Mouse (Mus musculus) CH12F3 (cell line): ENCODE measurements around the gene Kctd11.
"Not testable (repeated sequence)": the region's sequence is repeated elsewhere in the genome, so short reads cannot be mapped to it uniquely, and the experiment has no call there.

Experiments
- in situ Hi-C: fragments of 300-500 bp; cut with MboI; formaldehyde crosslinking; loops from 2 replicates; pipeline ENCODE4 v1.14.3; 2020; ENCODE audit warnings: low sequenced_read_pairs

The Kctd11 gene

DNA sequence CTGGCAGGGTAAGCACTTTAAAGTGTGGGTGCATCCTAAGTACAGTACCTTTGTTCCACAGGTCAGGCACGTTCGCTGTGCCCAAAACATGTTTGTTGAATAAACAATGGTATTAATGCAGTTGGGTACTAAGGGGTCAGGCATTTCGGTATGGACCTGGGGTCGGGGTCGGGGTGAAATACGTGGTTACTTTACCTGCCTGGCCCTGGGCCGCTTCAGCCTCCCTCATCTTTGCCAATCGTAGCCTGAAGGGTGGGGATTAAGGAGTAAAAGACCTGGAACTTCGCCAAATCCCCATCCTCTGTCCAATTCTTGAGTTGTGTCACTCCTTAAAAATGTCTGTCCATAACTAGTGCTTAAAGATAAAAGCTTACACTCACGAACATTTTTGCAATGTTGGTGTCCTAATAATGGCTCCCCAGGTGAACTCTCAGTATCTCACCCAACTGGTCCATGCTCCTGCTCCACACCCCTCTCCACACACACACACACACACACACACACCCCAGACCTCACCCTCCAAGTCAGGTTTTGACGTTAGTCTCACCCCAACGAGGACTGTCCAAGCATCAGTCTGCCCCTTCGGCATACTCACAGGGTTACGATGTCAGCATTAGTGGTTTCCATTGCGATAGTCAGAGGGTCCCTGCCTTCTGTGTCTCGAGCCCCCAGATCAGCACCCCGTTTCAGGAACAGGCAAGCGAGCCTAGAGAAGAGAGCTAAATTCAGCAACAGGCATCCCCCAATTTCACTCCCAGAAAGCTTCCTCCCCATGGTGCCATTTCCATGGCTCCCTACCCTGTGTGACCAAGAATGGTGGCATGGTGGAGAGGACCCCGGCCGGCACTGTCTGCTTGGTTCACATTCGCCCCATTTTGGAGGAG lies 823 bp upstream of the Kctd11 start:
- in situ Hi-C loops, result no loop called here

DNA sequence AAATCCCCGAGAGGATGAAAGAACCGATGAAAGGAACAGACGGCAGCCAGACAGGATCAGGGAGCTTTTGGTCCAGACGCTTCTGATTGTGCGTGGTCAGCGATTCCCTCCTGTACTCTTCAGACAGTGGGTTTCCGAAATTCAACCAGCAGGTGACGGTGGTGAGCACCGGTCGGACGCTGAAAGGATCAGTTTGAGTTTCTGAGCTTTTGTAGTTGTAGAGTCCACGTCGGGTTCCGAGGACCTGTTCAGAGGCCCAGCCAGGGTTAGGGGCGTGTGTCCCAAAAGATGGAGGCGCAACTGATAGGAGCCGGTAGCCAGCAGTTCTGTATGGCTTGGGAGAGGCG lies 727 bp downstream of the Kctd11 start:
- in situ Hi-C loops, result no loop called here

DNA sequence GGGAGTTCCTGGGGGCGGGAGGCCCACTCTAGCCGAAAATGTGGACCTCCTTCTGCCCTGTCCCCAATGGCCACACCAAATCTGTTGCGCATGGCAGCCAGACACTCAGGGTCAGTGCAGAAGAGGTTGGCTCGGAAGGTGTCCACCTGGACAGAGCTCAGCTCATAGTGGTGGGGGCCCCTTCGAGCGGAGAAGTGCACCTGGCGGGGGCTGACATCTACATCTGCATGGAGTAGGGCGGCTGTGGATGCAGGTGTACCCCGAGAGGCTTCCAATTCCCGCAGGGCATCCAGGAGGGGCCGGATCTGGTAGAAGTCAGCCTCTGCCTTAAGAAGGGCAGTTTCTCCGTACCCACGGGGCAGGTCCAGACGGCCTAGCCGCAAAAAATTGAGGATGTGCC lies 1.5 kb downstream of the Kctd11 start:
- in situ Hi-C loops, result loop anchor here (10.0 kb wide), 1 partner anchor 135 kb away; no protein-coding TSS in a partner anchor

DNA sequence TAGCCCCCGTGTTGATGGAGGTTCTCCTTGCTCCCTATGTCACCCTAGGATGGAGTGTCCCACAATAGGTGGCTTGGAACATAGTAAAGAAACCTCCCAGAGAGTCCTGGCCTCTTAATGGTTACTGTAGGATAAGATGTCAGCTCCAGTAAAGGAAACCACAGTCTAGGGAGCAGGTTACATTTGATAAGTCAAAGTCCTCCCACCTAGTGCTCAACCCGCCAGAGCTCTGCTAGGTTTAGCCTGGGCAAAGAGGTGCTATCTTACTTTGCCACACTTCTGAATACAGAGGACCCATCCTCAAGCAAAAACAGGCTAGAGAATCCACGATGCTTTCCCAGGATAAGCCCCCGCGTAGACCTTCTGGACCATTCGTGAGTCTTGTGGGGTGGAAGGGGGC lies 2.3 kb downstream of the Kctd11 start:
- in situ Hi-C loops, result loop anchor here (10.0 kb wide), 1 partner anchor 134 kb away; no protein-coding TSS in a partner anchor

DNA sequence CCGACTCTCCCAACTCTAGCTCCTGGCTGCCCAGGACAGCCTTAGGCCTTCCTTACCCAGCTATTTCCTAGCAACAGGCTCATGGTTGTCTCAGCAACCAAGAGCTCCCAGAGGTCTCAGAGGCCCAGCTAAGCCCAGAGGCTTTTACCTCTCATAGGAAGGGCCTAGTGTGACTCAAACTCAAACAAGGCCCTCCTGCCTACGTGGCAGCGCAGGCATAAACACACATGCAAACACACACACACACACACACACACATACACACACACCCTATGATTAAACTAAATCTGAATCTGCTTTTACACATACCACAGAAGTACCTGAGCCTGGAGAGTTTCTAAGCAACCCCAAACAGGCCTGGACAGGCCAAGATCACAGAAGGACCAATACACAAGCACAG lies 2.8 kb downstream of the Kctd11 start:
- in situ Hi-C loops, result loop anchor here (10.0 kb wide), 1 partner anchor 134 kb away; no protein-coding TSS in a partner anchor

DNA sequence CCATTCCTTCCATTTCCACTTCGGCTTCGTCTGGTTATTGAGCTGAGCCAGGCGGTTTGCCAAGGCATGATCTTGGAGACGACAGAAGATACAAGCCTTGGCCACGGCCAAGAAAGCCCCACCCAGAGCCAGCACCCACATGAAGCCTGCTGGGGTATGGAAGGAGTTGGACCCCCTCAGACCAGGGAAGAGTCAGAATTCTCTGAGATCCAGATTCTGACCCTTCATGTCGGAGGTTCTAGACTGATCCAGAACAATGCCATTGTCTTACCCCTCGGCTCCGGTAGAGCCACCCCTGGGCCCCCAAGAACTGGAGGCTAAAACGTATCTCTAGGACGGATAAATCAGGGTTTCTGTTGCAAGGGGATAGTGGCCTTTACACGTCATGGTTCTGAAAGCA lies 3.3 kb downstream of the Kctd11 start, which contains the start of gene Tmem95:
Gene Tmem95, minus strand, starts transcription at position 141 of the 400 bp plus-strand sequence.
- in situ Hi-C loops, result loop anchor here (10.0 kb wide), 1 partner anchor 133 kb away; no protein-coding TSS in a partner anchor

DNA sequence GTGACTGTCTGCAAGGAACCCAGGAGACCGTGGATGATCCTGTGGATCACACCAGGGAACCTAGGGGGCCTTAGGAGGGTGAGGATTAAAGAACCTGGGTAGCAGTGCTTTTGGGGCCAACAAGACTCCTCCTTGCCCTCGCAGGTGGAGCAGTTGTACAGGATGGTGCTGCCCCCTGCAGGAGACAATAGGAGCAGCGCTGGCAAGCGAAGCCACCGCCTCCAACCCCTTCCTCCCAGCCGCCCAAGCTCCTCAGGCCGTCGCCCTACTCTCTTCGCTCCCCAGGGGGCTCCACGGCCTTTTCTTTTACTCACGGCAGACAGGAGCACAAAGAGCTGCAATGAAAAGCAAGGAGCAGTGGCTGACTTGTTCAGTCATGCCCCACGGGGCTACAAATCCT lies 4.3 kb downstream of the Kctd11 start:
- in situ Hi-C loops, result loop anchor here (10.0 kb wide), 1 partner anchor 132 kb away; no protein-coding TSS in a partner anchor

DNA sequence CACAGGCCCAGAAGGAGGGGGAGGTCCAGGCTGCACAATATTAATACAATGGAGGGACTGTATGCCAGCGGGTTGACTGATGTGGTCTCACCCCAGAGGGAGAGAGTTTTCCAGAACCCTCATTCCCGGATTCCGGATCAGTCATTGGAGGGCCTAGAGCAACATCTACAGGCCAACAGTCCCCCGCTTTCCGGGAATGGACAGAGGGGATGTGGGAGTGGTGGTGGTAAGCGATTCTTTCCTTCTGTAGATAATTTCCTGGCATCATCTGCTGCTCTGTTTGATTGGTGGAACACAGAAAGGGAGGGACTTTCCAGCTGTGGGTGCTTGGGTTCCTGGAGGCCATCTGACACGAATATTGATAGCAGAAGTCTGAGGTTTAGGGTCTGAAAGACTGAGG lies 5.0 kb downstream of the Kctd11 start:
- in situ Hi-C loops, result loop anchor here (10.0 kb wide), 1 partner anchor 131 kb away; no protein-coding TSS in a partner anchor

DNA sequence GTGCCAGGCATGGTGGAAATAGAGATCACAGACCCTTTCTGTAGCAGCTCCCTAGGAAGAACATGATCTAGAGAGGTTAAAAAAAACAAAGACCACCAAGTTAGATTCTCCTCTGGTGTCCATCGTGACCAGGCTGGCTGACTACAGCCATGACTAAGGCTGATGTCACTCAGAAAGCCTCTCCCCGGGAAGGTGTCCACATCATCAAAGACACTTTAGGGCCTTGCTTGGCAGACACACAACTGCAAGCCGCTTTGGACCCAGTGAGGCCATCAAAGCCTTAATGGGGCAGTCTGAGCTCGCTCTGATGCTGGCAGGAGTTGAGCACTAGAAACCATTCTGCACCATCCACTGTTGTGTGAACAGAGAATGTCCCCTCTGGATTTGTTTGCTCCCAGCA lies 8.8 kb downstream of the Kctd11 start:
- in situ Hi-C loops, result loop anchor here (10.0 kb wide), 1 partner anchor 128 kb away; no protein-coding TSS in a partner anchor

DNA sequence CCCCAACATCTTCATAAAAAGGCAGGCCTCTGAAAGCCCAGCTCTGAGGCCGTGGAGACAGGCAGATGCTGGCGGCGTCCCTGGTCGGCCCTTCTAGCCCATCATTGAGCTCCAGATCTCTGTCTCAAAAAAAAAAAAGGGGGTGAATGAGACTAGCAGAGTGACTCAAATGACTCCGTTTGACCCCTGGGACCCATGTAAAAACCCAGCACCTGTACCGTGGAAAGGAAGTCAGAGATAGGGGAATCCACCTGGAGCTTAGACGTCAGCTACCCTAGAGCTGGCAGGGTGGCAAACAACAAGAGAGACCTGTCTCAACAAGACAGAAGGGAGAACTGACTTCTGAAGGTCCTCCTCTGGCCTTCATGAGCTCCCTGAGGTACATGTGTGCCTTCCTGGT lies 9.4 kb downstream of the Kctd11 start:
- in situ Hi-C loops, result loop anchor here (10.0 kb wide), 1 partner anchor 127 kb away; no protein-coding TSS in a partner anchor

DNA sequence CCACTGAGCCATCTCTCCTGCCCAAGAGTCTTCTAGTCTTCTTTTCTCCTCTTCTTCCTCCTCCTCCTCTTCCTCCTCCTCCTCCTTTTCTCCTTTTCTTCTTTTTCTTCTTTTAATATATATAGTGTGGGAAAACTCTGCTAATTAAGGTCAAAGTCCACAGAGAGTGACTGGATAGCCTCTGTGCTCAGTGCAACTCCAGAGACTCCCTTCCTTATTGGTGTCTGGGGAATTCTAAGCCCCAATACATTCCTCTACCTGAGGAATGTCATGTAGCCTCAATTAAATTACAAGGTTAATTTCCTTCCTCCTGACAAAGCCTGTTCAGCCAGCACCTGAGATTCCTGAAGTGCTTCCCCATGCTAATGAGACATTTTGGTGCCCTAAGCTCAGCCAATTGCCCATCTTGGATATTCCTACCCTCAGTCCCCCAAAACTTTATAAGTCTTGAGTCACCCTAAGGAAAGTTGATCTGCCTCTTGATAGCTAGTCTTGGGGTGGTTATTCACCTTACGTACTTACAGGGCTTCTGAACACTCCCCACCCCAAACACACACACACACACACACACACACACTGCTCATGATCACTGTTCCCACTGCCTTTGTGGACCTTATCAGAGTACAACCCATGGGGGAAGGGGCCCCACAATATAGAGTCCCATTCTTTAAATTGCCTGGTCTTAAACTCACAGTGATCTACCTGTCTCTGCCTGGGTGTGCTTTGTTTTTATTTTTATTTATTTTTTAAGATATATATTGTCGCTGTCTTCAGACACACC lies 10.7 kb downstream of the Kctd11 start:
- in situ Hi-C loops, result loop anchor here (10.0 kb wide), 1 partner anchor 126 kb away; no protein-coding TSS in a partner anchor

DNA sequence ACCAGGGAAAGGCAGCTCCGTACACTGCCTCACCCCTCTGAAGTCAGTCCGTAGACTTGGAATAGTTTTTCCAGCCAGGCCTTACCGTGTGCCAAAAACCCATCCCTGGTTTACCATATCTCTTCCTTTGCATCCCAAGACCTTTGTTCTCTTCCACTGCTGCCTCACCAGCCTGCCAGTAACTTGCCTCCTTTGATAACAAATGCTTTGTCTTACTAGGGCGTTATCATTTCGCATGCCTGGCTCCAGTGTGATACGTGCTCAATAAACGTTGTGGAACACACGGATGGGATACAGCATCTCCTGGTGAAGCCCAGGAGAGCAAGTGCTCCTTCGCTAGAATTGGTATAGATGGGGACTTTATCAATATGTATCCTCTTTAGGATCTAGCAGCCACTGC lies 13.9 kb downstream of the Kctd11 start:
- in situ Hi-C loops, result no loop called here

DNA sequence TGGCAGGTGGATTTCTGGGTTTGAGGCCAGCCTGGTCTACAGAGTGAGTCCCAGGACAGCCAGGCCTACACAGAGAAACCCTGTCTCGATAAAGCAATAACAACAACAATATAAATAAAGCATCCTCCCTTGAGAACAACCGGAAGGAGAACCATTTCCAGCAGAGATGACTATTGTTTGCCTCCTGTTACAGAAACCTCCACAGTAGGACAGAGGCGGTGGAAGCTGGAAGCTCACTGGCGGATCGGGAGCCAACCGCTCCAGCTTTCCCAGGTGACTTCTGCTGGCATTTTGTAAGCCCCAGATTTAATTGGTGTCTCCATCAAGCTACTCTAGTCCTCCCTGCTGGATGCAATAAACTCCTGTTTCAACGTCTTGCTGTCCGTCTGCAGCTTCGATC lies 15.6 kb downstream of the Kctd11 start:
- in situ Hi-C loops, result no loop called here

DNA sequence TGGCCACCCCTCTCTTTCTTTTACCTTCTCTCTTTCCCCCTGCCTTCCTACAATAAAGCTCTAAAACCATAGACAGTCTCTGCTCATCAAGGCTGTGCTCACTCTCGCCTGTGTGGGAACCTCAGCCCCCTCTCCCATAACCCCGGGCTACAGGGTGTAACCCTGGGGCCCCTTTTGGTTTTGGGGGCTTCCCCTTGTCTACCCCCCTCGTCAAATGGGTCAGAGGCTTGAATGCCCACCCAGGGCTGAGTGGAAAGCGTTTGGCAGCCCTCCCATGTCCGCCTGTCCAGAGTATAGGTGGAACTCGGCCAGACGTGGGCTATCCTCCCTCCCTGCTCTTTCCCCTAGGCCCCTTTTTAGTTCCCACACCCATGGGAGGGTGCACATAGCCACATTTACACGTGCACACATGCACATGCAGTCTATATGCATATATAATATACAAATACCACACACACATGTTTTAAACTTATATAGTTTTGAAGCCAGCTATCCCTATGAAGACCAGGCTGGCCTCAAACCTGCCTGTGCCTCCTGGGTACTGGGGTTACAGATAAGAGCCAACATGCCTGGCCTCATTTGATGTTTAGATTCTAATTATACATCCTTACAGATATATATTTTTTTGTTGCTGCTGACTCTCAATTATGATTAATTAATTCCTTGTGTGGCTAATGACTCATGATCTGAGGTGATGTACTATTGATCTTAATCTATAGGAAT lies 16.9 kb downstream of the Kctd11 start:
- in situ Hi-C loops, result no loop called here

DNA sequence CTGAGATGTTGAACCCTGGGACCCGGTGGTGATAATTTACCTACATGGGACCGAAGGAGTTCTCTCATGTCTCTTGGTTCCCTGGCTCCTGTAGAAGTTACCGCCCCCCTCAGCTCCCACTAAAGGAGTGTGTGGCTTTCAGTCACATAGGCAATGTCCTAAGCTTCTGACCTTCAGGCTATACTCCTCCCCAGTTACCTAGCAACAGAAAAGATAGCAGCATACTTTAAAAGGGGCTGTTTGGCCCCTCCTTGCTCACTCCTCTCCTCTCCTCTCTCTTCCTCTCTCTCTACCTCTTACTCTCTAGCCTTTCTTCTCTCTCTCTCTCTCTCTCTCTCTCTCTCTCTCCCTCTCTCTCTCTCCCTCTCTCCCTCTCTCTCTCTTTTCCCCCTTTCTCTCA lies 17.5 kb downstream of the Kctd11 start:
- in situ Hi-C loops, result not testable (repeated sequence)

DNA sequence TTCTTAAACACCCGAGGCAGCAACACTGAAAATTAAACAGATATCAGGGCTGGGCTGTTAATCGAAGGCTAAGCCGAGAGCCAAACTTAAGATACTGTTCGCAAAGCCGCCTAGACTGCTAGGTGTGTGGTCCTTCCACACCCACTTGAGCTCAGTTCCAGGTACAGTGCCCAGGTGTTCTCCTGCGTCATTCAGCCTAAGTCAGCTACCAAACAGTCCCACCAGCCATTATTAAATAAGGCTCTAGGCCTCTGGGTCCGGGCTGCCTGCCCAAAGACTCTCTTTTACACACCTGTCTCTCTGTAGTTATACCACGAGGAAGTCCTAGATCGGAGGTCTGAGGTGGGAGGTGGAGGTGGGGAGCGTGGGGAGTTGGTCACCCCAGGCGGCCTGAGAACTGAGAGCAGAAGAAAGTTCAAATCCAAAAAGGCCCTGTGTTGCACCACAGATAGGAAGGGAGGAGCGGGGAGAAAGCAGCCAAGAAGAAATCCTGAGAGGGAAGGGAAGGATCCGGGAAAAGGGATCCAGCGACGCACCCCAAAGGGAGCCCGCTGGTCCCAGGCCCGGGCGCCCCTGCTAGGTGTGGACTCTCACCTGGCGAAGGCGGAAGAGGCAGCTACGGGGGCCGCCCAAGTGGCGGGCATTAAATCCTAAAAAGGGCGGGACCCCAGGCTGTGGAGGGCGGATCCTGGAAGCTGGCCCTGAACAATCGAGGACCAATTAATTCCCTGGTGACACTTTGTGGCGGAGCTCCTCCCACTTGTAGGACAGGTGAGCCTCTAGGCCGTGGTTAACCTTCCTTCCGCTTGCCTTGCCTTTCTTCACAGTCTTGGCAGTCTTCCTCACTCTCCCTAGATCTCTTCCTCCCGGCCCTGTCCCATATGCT lies 22.9 kb downstream of the Kctd11 start, which contains the start of gene Tnk1:
Gene Tnk1, minus strand, starts transcription at position 618 of the 886 bp plus-strand sequence.
- in situ Hi-C loops, result no loop called here

DNA sequence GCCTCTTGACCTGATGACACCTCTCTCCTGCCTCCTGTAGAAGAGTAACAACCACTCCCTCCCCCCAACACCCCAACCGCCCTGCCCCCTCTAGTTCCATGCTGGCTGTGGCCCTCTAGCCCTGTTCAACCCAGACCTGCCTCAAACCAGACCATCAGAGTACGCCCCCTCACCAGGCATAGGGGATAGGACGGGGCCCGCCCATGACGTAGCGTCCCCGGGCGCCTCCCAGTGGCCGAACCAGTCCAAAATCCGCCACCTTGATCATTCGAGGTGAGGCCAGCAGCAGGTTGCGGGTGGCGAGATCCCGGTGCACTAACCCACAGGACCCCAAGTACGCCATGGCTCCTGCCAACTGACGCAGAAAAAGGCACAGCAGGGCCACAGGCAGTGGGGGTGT lies 25.9 kb downstream of the Kctd11 start:
- in situ Hi-C loops, result no loop called here

DNA sequence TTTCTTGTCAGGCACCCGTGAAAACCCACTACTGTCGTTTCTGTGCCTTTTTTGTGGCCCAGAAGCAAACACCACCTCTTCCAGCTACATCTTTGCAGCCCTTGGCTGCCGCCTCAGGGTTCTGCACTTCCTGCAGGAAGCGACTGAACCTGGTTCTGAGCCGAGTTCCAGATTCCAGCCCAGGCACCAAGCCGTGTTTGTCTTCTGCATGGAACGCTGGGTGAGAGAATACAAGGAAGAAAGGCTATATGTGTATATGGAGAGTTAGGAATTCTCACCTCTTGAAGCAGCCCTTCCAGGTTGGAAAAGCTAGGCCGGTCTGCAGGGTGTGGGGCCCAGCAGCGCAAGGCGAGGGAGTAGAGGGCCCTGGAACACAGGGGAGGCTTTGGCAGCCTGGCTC lies 26.5 kb downstream of the Kctd11 start:
- in situ Hi-C loops, result no loop called here

DNA sequence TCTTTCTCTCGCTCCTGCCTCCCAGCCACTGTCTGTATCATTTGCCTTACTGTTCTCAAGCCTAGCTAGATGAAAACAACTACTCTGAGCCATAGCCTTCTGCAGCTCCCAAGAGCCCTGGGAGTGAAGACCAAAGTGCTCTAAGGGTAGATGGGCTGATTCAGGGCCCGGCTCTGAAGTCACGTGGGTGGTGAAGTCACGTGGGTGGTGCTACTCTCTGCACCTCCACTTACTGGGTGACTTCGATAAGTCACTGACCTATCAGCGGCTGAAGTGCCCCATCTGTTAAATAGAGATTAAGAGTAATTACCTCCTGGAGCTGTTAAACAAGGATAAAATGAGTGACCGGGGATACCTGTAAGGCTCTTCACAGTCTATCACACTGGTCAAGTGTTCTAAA lies 27.2 kb downstream of the Kctd11 start:
- in situ Hi-C loops, result no loop called here

DNA sequence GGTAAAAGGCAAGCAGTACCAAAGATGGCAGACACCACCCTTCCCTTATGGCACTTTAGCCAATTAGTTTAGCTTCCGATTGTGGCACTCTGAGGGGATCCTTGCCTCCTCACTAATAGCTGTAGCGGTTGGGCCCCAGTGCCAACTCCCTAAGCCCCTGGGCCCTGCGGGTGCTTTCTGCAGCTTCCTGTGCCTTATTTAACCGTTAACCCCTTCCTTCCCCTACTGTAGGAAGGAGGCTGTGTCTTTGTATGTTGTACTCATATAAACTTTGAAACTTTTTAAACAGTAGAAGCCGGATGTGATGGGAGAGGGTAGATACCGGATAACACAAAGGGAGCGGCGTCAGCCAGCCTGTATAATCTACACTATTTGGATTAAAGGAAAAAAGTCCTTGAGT lies 30.5 kb downstream of the Kctd11 start:
- in situ Hi-C loops, result no loop called here
